Mouse (Mus musculus): Measurements from ENCODE around the gene Tmem150b. TPM values are rescaled to one million over a fixed set of nuclear protein-coding genes. Genes with fewer than 3 reads are reported as not detected.

Tmem150b gene
- polyA plus RNA-seq, 1 experiment from 2014 or later = not detected

DNA sequence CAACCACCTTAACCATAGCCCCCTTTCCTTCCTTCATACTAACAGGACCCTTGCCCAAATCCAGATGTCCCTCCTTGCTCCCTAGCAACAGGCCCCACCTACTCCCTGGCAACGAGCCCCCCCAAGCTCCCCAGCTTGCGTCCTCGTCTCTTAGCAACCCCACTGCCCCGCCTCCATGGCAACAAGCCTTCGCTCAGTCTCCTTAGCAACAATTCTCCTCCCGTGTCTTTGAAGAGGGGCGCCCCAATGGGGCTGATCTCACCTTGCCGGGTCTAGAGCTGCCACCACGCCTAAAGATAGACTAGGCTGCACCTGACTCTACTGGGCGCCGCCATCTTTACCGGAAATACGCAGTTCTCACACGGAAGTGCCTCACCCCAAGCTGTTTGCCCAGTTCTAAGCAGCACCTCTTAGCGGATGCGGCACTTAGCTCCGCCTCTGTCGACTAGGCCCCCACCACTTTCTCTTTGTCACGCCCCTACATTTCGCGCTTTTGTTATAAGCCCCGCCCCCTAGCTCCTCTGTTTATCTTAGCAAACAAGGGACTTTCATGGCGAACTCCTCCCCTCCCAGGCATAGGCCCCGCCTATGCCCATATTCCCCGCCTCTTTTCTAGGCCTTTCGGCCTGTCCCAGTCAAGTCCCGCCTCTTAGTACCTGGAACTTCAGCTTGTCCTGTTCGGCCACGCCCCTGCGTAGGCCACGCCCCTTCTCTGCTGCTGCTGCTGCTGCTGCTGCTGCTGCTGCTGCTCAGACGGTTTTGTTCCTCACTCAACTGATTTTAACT, 40.2 kb downstream of the Tmem150b start, which contains the start of gene Hspbp1:
TSS of gene Hspbp1 (minus strand) at position 437 of the 786 bp plus-strand sequence.
- H3K4me2 ChIP-seq = peak within 1 kb of the TSS; percentile 94
- H3K4me1 ChIP-seq (replicated peaks) = peaks cover 6% of the 10 kb centered on the region
- peak; percentile 97 for ATAC-seq (ENCODE audit: insufficient number of reproducible peaks, low FRiP score)
- peak within 1 kb of the TSS; percentile 67 for H3K9ac ChIP-seq
- H3K36me3 ChIP-seq = peaks cover 18% of the 10 kb centered on the region
- H3K27me3 ChIP-seq (replicated peaks) = no peaks in the 10 kb centered on the region
- under 1% methylated on average over 32 of the region's 32 CpGs for WGBS
- peak within 1 kb of the TSS; percentile 82 for H3K4me3 ChIP-seq
- H3K27ac ChIP-seq (ENCODE audit: poor library complexity, severe bottlenecking) = peak within 1 kb of the TSS; percentile 50
- H3K9me3 ChIP-seq (replicated peaks) = no peaks in the 10 kb centered on the region

DNA sequence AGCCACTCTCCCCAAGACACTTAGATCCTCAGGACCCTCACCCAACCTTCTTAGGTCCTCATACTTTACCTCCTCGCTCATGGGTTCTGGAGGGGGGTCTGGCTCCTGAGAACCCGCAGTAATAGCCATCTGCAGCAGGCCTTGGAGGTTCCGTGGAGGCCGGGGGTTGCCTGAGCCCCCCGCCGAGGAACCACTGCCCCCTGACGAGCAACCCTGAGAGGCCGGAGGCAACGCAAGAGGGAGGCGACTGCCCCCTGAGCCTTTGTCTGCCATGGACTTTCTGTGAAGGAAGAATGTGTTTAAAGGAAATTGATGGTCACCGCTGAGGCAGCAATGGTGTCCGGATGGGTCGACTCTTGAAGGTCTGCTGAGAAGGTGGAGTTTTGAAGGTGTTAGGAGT, 40.8 kb downstream of the Tmem150b start:
- peak overlapping the region; percentile 82 for H3K4me3 ChIP-seq
- 5% methylated on average over 13 of the region's 13 CpGs for WGBS
- H3K9me3 ChIP-seq (replicated peaks) = no peaks in the 10 kb centered on the region
- no peaks in the 10 kb centered on the region for H3K27me3 ChIP-seq (replicated peaks)
- H3K27ac ChIP-seq (ENCODE audit: poor library complexity, severe bottlenecking) = peak overlapping the region; percentile 50; the same call in 1 of the 2 replicates
- peaks cover 21% of the 10 kb centered on the region for H3K36me3 ChIP-seq
- peak; percentile 2; the same call in 1 of the 2 replicates for ATAC-seq (ENCODE audit: insufficient number of reproducible peaks, low FRiP score)
- H3K9ac ChIP-seq = peak overlapping the region; percentile 67
- peak overlapping the region; percentile 94 for H3K4me2 ChIP-seq
- H3K4me1 ChIP-seq (replicated peaks) = peaks cover 6% of the 10 kb centered on the region

DNA sequence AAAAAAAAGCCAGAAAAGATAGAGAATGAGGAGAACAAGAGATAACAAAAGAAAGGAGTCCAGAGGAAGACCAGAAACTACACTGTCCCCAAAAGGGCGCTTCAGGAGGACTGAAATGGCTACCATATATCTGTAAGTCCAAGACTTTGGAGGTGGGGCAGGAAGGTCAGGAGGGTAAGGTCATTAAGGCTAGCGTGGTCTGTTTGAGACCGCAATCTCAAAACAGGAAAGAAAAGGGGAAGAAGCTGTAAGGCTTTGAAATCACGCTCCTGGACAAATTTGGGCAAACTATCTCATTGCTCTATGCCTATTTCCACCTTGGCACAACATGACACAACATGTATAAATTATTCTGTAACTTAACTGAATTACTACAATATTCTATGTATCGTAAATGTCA, 41.7 kb downstream of the Tmem150b start:
- Histone ChIP-seq H3K4me2 (no peak overlapping the region), H3K27ac (ENCODE audit: poor library complexity, severe bottlenecking) (no peak overlapping the region), H3K4me3 (no peak overlapping the region), H3K36me3 (peaks cover 25% of the 10 kb centered on the region), H3K9ac (no peak overlapping the region), H3K9me3 (replicated peaks) (no peaks in the 10 kb centered on the region), H3K4me1 (replicated peaks) (peaks cover 6% of the 10 kb centered on the region), H3K27me3 (replicated peaks) (no peaks in the 10 kb centered on the region)
- 87% methylated on average over 5 of the region's 5 CpGs for WGBS
- ATAC-seq (ENCODE audit: insufficient number of reproducible peaks, low FRiP score) = no peak

DNA sequence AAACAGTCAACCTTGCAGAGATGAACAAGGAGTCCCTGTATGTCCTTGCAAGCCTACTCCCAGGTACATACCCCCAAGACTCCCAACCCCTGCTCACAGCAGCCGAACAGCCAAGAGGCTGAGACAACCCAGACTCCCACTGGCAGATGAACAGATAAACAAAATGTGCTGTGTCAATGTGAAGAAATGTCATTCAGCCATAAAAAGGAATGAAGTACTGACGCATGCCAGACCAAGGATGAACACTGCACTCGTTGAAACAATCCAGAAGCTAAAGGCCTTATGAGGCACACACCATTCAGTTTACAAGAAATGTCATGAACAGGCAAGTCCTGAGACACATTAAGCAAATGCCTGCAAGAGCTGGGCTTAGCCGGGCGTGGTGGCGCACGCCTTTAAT, 49.8 kb downstream of the Tmem150b start:
- Histone ChIP-seq H3K4me2 (no peak overlapping the region), H3K9me3 (replicated peaks) (no peaks in the 10 kb centered on the region), H3K27me3 (replicated peaks) (no peaks in the 10 kb centered on the region), H3K4me3 (no peak overlapping the region), H3K4me1 (replicated peaks) (no peaks in the 10 kb centered on the region), H3K9ac (no peak overlapping the region), H3K27ac (ENCODE audit: poor library complexity, severe bottlenecking) (no peak overlapping the region), H3K36me3 (peaks cover 66% of the 10 kb centered on the region)
- no peak for ATAC-seq (ENCODE audit: insufficient number of reproducible peaks, low FRiP score)
- 65% methylated on average over 7 of the region's 7 CpGs for WGBS

DNA sequence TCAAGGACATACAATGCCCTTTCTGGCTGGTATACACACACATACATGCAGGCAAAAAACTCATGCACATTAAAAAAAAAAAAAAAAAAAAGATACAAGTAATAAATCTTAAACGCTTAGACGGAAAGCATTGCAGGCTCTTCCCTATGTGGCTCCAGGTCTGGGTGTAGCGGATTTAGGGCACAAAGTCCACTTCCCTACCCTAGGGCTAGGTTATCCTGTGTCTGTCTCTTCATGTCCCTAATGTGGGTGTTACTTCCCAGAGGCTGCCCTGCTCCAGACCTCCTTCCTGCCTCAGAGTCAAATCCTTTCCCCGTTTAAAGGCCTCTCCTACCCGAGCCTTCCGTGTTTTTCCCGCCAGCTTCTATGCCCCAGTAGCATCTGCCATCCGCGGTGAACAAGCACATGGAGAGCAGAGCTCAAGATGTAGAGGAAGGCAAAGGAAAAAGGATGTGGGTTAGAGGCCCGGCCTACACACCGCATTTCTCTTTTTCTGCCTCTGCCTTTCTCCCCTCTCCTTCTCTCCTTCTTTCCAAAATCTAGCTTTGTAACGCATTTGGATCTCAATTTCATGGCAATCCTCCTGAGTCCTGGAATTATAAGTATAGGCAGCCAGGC, 50.8 kb downstream of the Tmem150b start:
- Histone ChIP-seq H3K4me2 (no peak overlapping the region), H3K9me3 (replicated peaks) (no peaks in the 10 kb centered on the region), H3K27me3 (replicated peaks) (no peaks in the 10 kb centered on the region), H3K9ac (no peak overlapping the region), H3K36me3 (peaks cover 66% of the 10 kb centered on the region), H3K27ac (ENCODE audit: poor library complexity, severe bottlenecking) (no peak overlapping the region), H3K4me1 (replicated peaks) (no peaks in the 10 kb centered on the region), H3K4me3 (no peak overlapping the region)
- 91% methylated on average over 12 of the region's 12 CpGs for WGBS
- ATAC-seq (ENCODE audit: insufficient number of reproducible peaks, low FRiP score) = no peak

DNA sequence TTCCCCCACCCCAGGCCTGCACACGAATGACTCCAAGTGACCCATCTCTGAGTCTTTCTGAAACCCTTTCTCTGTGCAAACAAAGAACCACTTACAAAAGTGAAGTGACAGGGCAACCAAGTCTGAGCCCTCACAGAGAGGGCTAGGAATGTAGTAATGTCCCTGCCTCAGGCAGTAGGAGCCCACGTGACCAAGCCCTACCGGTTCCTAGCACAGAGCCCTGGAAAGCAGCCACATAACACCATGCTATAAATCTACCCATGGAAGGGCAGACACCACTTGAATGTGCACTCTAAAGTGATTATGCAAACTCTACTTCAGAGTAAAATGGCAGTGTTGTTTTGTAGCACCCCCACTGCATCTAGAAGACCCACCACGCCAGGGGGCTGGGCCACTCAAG, 53.1 kb downstream of the Tmem150b start:
- no peaks in the 10 kb centered on the region for H3K9me3 ChIP-seq (replicated peaks)
- no peak overlapping the region for H3K27ac ChIP-seq (ENCODE audit: poor library complexity, severe bottlenecking)
- H3K9ac ChIP-seq = no peak overlapping the region
- no peaks in the 10 kb centered on the region for H3K4me1 ChIP-seq (replicated peaks)
- 84% methylated on average over 4 of the region's 4 CpGs for WGBS
- no peak overlapping the region for H3K4me3 ChIP-seq
- no peak for ATAC-seq (ENCODE audit: insufficient number of reproducible peaks, low FRiP score)
- H3K4me2 ChIP-seq = no peak overlapping the region
- no peaks in the 10 kb centered on the region for H3K27me3 ChIP-seq (replicated peaks)
- H3K36me3 ChIP-seq = peaks cover 69% of the 10 kb centered on the region

DNA sequence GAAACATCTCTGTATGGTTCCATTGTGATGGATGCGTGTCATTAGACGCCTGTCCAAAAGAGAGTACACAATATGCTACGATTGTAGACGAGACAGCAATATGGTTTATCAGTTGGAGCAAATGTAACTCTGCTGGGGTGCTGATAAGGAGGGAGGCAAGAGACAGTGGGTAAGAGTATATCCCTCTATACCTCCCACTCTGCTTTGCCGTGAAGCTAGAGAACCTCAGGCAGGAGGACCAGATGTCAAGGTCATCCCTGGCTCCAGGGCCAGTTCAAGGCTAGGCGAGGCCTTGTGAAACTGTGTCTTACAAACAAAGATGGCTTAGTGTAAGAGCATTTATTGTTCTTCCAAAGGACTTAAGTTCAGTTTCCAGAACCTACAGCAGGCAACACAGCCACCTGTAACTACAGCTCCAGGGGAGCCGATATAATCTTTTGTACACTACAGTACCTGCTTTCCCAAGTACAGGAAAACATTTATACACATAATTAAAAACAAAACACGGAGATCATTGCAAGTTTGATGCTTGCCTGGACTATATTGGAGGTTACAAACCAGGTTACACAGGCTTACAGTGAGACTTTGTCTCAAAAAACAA, 54.3 kb downstream of the Tmem150b start:
- Histone ChIP-seq H3K27me3 (replicated peaks) (no peaks in the 10 kb centered on the region), H3K4me1 (replicated peaks) (no peaks in the 10 kb centered on the region), H3K4me3 (no peak overlapping the region), H3K27ac (ENCODE audit: poor library complexity, severe bottlenecking) (no peak overlapping the region), H3K9me3 (replicated peaks) (no peaks in the 10 kb centered on the region), H3K4me2 (no peak overlapping the region), H3K36me3 (peaks cover 70% of the 10 kb centered on the region), H3K9ac (no peak overlapping the region)
- ATAC-seq (ENCODE audit: insufficient number of reproducible peaks, low FRiP score) = peak; percentile 57; the same call in 1 of the 2 replicates
- WGBS = 80% methylated on average over 8 of the region's 8 CpGs

DNA sequence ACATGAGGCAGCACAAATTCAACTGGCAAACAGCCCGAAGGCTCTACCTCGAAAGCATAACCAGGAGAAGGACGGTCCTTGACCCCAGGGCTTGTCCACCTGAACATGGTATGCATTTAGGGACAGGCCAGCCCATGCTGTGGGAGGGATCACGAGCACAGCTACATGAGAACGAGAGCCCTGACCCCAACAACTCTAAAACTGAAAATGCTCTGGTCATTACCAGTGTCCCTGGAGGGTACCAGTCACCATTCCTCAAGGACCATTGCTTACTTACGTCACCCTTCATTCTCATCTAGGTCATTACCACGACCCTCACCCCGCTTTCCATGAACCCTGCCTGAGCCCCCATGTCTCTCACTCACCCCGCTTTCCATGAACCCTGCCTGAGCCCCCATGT, 55.9 kb downstream of the Tmem150b start:
- no peak for ATAC-seq (ENCODE audit: insufficient number of reproducible peaks, low FRiP score)

DNA sequence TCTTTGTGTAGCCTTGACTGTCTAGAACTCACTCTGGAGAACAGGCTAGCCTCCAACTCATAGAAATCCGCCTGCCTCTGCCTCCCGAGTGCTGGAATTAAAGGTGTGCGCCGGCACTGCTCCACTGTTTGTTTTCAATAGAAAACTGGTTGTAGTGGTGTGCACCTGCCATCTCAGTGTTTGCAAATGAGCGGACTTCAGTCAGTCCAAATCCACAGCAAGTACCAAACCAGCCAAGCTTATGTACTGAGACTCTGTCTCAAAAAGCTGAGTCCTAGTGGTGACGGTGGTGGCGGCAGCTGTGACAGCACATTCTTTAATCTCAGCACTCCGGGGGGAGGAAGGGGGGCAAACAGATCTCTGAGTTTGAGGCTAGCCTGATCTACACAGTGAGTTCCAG, 56.5 kb downstream of the Tmem150b start:
- 94% methylated on average over 8 of the region's 8 CpGs for WGBS

More for the DNA sequence above, 55.9 kb downstream of the Tmem150b start:
- H3K9me3 ChIP-seq (replicated peaks) = no peaks in the 10 kb centered on the region
- no peak overlapping the region for H3K9ac ChIP-seq
- WGBS = 95% methylated on average over 9 of the region's 9 CpGs
- H3K36me3 ChIP-seq = peaks cover 71% of the 10 kb centered on the region
- no peak overlapping the region for H3K27ac ChIP-seq (ENCODE audit: poor library complexity, severe bottlenecking)
- H3K27me3 ChIP-seq (replicated peaks) = no peaks in the 10 kb centered on the region
- H3K4me3 ChIP-seq = no peak overlapping the region
- H3K4me1 ChIP-seq (replicated peaks) = no peaks in the 10 kb centered on the region
- no peak overlapping the region for H3K4me2 ChIP-seq

DNA sequence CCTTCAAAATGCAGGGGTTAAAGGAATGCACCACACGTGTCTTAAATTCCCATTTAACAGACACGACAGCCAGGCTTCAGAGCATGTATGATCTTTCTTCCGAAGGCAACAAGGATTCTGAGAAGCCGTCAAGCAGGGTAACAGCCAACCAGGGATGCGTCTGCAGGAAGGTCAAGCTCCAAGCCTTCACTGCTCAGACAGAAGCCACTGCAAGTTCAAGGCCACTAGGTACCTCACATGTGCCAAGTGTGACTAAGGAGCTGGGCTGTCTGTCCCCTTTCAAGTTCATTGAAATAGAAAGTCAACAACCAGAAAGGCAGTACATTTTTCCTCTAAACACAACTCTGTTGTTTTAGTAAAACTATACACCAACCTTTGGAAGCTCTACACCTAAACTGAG, 58.2 kb downstream of the Tmem150b start:
- no peak overlapping the region for H3K9ac ChIP-seq
- no peaks in the 10 kb centered on the region for H3K27me3 ChIP-seq (replicated peaks)
- H3K27ac ChIP-seq (ENCODE audit: poor library complexity, severe bottlenecking) = no peak overlapping the region
- no peaks in the 10 kb centered on the region for H3K9me3 ChIP-seq (replicated peaks)
- H3K4me1 ChIP-seq (replicated peaks) = no peaks in the 10 kb centered on the region
- no peak for ATAC-seq (ENCODE audit: insufficient number of reproducible peaks, low FRiP score)
- no peak overlapping the region for H3K4me2 ChIP-seq
- peaks cover 73% of the 10 kb centered on the region for H3K36me3 ChIP-seq
- 92% methylated on average over 5 of the region's 5 CpGs for WGBS
- H3K4me3 ChIP-seq = no peak overlapping the region

More for the DNA sequence above, 56.5 kb downstream of the Tmem150b start:
- Histone ChIP-seq H3K4me2 (no peak overlapping the region), H3K9ac (no peak overlapping the region), H3K4me3 (no peak overlapping the region), H3K36me3 (peaks cover 67% of the 10 kb centered on the region), H3K27me3 (replicated peaks) (no peaks in the 10 kb centered on the region), H3K4me1 (replicated peaks) (no peaks in the 10 kb centered on the region), H3K9me3 (replicated peaks) (no peaks in the 10 kb centered on the region), H3K27ac (ENCODE audit: poor library complexity, severe bottlenecking) (no peak overlapping the region)
- ATAC-seq (ENCODE audit: insufficient number of reproducible peaks, low FRiP score) = no peak

DNA sequence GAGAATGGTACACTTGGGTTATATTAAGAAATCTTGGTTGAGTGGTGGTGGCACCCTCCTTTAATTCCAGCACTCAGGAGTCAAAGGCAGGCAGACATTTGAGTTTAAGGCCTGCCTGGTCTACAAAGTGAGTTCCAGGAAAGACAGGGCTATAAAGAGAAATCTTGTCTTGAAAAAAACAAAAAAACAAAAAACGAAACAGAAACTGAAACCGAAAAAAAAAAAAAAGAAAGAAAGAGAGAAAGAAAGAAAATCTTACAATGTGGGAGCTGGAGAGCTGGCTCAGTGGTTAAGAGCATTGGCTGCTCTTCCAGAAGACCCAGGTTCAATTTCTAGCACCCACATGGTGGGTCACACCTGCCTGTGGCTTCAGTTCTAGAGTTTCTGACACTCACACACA, 61.3 kb downstream of the Tmem150b start:
- Histone ChIP-seq H3K27me3 (replicated peaks) (no peaks in the 10 kb centered on the region), H3K4me1 (replicated peaks) (peaks cover 8% of the 10 kb centered on the region), H3K4me3 (no peak overlapping the region), H3K4me2 (no peak overlapping the region), H3K9ac (no peak overlapping the region), H3K9me3 (replicated peaks) (no peaks in the 10 kb centered on the region), H3K27ac (ENCODE audit: poor library complexity, severe bottlenecking) (no peak overlapping the region), H3K36me3 (peaks cover 54% of the 10 kb centered on the region)
- no peak for ATAC-seq (ENCODE audit: insufficient number of reproducible peaks, low FRiP score)
- 85% methylated on average over 2 of the region's 2 CpGs for WGBS
